Mouse (Mus musculus) erythroblast, adult 5-6 weeks (primary cell): Measurements from ENCODE around the gene Slc9a3r1. TPM values are rescaled to one million over a fixed set of nuclear protein-coding genes. Genes with fewer than 3 reads are reported as not detected.

Experiments used
- ATAC-seq: replicated peaks from 2 replicates; pipeline ENCODE4 v1.8.0; 2016; ENCODE audit warnings: moderate number of reproducible peaks, mild to moderate bottlenecking, moderate TSS enrichment, inconsistent platforms; ENCODE audit not compliant: poor library complexity, low FRiP score, severe bottlenecking
- total RNA-seq, 2 experiments: library from RNA; stranded (forward) in 1 of 2; stranded (reverse) in 1 of 2; fragments of 150-400 nt in 1 of 2; fragments of 200-764, 138-1000 nt in 1 of 2; gene quantifications; 2 replicates each; pipeline versions ENCODE4 v1.2.3 to v1.2.4; 2015 to 2017; ENCODE audit warnings: low replicate concordance in 2 of 2

Slc9a3r1 gene
- total RNA-seq, 2 experiments from 2014 or later: 19.1 to 22.5 TPM

DNA sequence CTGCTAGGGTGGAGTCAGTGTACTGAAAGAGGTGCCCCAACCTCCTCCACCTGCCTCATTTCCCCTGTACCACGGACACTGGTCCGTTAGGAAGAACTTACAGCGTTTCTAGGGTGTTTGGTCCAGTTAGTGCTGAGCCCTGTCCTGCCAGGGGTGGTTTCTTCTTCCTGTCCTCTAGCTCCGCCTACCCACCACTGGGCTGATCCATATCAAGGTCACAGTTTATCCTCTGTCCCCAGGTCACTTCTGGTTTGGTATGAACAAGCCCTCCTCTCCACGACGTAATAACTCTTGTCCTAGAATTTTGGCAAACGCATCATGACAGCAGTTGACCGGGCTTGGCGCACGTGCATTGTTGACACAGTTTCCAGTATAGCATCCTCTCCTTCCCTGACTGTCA lies 56.5 kb downstream of the Slc9a3r1 start:
- ATAC-seq: no peak

DNA sequence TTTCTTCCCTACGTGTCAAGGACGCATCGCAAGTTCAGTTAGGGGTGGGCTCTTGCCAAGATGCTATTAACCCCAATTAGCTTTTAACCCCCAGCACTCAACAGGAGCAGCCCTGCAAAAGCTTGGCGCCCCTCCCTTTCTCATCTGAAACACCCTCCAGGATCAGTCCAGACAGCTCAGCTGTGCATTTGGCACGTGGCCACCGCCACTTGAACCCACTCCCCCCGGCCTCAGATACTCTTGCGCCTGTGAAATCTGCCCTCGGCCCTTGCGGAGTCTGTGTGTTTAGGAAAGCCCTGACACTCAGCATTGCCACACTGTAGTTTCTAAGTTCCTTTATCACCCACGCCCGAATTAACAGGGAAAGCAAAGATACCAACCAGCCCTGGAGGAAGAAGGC lies 58.9 kb downstream of the Slc9a3r1 start:
- ATAC-seq: no peak

DNA sequence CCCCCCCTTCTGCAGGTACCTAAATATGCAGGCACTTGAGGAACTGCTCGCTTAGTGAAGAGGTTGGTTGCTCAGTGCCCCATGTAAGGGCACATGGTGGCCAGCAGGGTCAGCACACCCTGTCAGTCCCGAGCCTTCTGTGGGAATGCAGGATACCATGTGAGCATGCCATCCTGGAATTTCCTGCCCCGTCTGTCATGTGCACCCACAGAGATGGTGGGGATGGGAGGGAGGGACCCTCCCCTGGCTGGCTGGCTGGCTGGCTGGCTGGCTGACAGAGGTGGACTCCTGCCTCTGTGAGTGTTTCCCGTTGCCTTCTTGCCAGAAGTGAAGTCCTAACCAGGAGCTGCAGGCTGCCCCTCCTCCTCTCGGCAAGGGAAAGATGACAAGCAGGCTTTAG lies 59.4 kb downstream of the Slc9a3r1 start:
- no peak for ATAC-seq

DNA sequence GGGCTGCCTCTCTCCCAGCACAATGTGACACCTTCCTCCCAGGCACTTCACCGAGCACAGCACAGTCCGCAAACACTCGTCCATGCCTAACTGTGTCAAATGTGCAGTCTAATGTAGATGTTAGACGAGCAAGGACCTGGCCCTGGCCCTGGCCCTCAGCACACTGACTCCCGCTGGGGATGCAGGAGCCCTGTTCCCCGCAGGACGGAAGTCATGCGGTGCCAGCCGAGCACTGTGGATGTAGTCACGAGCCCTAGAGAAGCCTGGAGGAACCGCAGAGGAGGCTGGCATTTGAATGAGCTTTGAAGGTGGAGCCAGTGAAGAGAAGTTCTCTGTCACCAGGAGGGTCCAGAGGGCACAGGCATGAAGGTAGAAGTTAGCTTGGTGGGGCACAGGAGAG lies 60.3 kb downstream of the Slc9a3r1 start:
- no peak for ATAC-seq

DNA sequence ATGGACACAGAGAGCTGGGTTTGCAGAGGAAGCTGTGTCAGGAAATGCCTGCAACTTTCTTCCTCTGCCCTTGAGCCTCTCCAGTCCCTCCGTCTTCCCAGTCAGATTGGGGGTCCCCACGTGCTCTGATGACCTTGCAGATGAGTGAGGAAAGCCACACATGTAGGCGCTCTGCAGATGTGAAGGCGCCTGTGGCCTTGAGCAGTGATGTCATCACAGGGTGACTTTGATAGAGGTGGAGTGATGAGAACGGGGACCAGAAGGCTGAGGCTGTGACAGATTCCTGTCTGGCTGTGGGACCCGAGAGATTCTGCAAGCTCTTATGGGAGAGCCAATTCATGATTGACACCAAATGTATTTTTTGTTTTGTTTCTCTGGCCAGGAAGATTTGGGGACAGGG lies 60.7 kb downstream of the Slc9a3r1 start:
- ATAC-seq: no peak

DNA sequence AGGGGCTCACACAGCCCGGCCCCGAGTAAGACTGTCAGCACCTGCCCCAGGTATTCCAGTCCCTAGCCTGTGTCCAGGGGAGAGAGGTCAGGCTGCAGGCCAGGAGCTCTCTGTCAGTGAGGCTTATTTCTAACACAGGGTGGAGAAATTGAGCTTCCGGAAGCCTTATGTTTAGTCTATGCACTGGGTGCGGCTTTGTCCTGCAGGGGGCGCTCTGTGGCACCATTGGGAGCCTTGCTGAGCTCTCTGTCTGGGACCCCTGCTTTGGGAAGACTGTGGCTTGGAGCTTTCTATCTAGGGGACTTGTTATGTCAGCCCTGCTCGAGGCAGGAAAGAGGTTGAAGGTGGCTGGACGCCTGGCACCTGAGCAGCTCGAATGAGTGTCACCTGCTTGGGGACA lies 61.7 kb downstream of the Slc9a3r1 start:
- no peak for ATAC-seq

DNA sequence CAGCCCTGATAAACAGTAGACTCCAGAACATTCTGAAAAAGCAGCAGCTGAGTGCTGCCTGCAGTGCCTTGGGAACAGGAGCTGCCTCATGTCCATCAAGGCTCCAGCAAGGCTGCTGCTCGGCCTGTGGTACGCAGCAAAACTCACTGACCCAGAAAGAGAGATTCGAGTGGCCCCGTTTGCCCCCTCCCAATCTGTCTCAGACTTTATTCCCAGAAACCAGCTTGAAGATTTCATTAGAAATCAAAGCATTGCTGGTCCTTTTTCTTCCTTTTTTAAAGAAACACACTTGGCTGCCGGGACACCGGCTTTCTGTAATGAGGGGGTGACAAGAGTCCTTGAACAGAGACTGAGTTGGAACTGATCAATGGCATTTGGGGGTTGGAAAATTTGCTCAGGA lies 62.2 kb downstream of the Slc9a3r1 start:
- ATAC-seq: no peak

DNA sequence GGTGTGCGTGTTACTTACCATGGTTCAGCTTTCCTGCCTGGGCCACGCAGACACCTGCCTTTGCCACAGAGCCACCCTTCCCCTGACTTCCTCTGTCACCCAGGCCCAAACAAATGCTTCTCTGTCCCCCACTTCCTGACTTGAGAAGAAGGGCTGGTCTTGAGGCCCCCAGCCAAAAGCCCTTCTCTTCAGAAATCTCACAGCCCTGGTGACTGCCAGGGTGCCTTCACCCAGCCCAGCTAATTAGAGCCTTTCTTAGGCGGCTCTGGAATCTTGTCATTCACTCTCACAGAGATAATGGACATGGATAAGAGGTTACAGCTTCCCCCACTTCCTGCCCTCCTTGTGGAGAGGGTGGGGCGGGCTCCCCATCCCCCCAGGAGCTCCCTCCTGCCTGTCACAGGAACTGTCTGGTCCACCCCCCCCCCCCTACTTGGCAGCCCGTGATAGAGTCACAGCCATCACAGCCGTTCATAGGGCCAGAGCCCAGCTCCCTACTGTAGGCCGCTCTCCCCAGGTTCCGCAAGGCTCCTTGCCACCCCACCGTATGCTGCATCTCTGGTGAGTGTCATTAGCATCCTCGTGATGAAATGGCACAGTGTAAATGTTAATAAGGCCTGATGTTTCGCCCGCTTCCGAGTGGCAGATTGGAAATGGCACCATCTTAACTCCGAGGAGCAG lies 63.8 kb downstream of the Slc9a3r1 start:
- ATAC-seq: no peak

DNA sequence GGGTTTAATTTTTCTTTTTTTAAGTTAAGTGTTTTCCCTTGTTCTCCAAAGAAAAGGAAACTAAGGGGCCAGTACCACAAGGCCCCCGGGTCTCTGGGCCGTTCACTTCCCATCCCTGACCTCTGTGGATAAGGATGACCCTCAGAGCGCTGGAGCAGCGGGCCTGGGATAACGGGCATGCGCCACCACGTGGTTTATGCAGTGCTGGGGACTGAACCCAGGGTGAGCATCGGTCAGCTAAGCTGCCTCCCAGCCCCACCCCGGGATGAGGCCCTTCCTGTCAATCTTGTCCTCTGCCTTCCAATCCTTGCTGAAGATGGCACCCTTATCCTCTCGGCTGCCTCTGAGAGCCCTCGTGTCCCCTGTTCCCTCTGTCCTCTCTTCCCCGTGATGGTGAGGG lies 64.5 kb downstream of the Slc9a3r1 start:
- ATAC-seq: no peak

DNA sequence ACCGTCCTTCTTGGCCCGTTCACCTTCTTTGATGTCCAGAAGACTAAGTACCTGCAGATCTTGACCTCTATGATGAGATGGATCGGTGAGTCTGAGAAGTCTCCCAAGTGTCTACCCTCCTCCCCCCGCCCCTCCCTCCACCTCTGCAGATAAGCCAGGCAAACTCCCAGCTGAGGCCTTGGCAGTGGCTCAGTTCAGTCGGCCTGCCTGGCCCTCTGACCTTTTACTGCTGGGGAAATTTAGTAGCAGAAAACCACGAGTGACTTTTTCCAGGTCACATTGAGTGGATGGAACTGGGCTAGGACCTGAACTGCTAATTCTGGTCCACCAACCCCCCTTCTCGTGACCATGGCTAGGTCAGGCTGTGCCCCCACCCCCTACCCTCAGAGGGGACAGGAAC lies 65.3 kb downstream of the Slc9a3r1 start:
- no peak for ATAC-seq

DNA sequence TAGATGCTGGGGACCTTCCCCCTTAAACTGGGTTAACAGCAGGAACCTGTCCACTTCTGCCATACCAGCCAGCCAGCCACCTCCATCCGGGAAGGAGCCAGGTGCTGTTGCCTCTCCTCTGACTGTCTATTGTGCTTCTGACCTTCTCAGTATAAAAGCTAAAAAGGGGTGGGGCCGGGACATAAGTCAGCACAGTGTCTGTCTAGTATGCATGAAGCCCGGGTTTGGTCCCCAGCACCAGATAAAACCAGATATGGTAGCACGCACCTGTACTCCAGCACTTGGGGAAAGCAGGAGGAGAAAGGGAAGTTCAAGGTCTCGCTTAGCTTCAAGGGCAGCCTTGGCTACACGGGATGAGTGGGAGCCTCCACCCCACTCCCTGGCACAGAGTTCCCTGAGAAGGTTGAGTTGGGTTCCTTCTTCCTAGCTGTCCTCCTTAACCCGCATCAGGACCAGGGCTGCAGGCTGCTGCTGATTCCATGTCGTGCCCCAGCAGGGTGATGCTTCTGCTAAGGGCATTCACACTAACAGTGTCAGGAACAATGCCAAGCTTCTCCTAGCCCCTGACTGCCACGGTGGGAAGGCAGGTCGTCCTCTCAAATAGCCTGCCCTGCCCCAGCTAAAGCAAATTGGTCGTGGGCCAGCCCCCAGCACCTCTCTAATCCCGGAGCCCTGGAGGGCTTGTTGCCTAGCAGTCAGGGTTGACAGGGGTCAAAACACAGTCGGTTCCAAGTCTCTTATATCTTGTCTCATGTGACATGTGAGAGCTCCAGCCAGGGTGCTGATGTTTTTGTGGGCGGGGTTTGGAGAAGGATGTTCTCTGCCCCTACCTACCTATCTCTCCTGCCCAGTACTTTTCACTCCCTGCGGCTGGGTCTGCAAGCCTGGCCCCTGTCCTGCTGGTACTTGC lies 66.1 kb downstream of the Slc9a3r1 start:
- ATAC-seq: no peak

Other genes starting within 250 kb of the Slc9a3r1 start
- gene Cd300lb, start 229.0 kb upstream of the Slc9a3r1 start, total RNA-seq (2015; ENCODE audit: low replicate concordance): 9.2 and 20.9 TPM in 2 replicates
- 9.6 and 14.8 TPM in 2 replicates for gene Cd300lb, start 229.0 kb upstream of the Slc9a3r1 start, total RNA-seq (2017; ENCODE audit: low replicate concordance)
- gene Cd300c, start 194.2 kb upstream of the Slc9a3r1 start, total RNA-seq (2015; ENCODE audit: low replicate concordance): not detected in 2 replicates
- 0.60 and 2.2 TPM in 2 replicates for gene Cd300c, start 194.2 kb upstream of the Slc9a3r1 start, total RNA-seq (2017; ENCODE audit: low replicate concordance)
- gene Cd300ld, start 173.4 kb upstream of the Slc9a3r1 start, total RNA-seq (2015; ENCODE audit: low replicate concordance): 5.2 and 9.2 TPM in 2 replicates
- gene Cd300ld, start 173.4 kb upstream of the Slc9a3r1 start, total RNA-seq (2017; ENCODE audit: low replicate concordance): 3.1 and 5.4 TPM in 2 replicates
- gene Cd300c2, start 161.5 kb upstream of the Slc9a3r1 start, total RNA-seq (2015; ENCODE audit: low replicate concordance): 1.5 and 2.3 TPM in 2 replicates
- 1.8 and 3.4 TPM in 2 replicates for gene Cd300c2, start 161.5 kb upstream of the Slc9a3r1 start, total RNA-seq (2017; ENCODE audit: low replicate concordance)
- not detected in 2 replicates for gene Cd300ld2, start 147.1 kb upstream of the Slc9a3r1 start, total RNA-seq (2015; ENCODE audit: low replicate concordance)
- gene Cd300ld2, start 147.1 kb upstream of the Slc9a3r1 start, total RNA-seq (2017; ENCODE audit: low replicate concordance): not detected in 2 replicates
- gene Cd300ld4, start 136.3 kb upstream of the Slc9a3r1 start, total RNA-seq (2015; ENCODE audit: low replicate concordance): 1.7 TPM in 1 of 2 replicates, not detected in the other
- gene Cd300ld4, start 136.3 kb upstream of the Slc9a3r1 start, total RNA-seq (2017; ENCODE audit: low replicate concordance): 2.1 TPM in 1 of 2 replicates, not detected in the other
- gene Cd300ld5, start 125.6 kb upstream of the Slc9a3r1 start, total RNA-seq (2015; ENCODE audit: low replicate concordance): 1.7 TPM in 1 of 2 replicates, not detected in the other
- not detected in 2 replicates for gene Cd300ld5, start 125.6 kb upstream of the Slc9a3r1 start, total RNA-seq (2017; ENCODE audit: low replicate concordance)
- gene Cd300ld3, start 114.9 kb upstream of the Slc9a3r1 start, total RNA-seq (2015; ENCODE audit: low replicate concordance): 1.7 and 27.2 TPM in 2 replicates
- 13.0 TPM in 1 of 2 replicates, not detected in the other for gene Cd300ld3, start 114.9 kb upstream of the Slc9a3r1 start, total RNA-seq (2017; ENCODE audit: low replicate concordance)
- 2.3 and 2.7 TPM in 2 replicates for gene Cd300e, start 101.2 kb upstream of the Slc9a3r1 start, total RNA-seq (2015; ENCODE audit: low replicate concordance)
- gene Cd300e, start 101.2 kb upstream of the Slc9a3r1 start, total RNA-seq (2017; ENCODE audit: low replicate concordance): 0.42 and 0.43 TPM in 2 replicates
- gene Rab37, start 71.9 kb upstream of the Slc9a3r1 start, total RNA-seq (2015; ENCODE audit: low replicate concordance): 4.8 and 7.5 TPM in 2 replicates
- 3.8 and 4.3 TPM in 2 replicates for gene Rab37, start 71.9 kb upstream of the Slc9a3r1 start, total RNA-seq (2017; ENCODE audit: low replicate concordance)
- gene Cd300lf, start 29.3 kb upstream of the Slc9a3r1 start, total RNA-seq (2015; ENCODE audit: low replicate concordance): 6.3 and 17.3 TPM in 2 replicates
- gene Cd300lf, start 29.3 kb upstream of the Slc9a3r1 start, total RNA-seq (2017; ENCODE audit: low replicate concordance): 11.3 and 13.7 TPM in 2 replicates
- gene Tmem104, start 24.1 kb downstream of the Slc9a3r1 start, total RNA-seq (2015; ENCODE audit: low replicate concordance): 4.6 and 5.2 TPM in 2 replicates
- 0.85 and 1.5 TPM in 2 replicates for gene Tmem104, start 24.1 kb downstream of the Slc9a3r1 start, total RNA-seq (2017; ENCODE audit: low replicate concordance)
- 3.1 and 8.8 TPM in 2 replicates for gene Nat9, start 24.5 kb downstream of the Slc9a3r1 start, total RNA-seq (2015; ENCODE audit: low replicate concordance)
- gene Nat9, start 24.5 kb downstream of the Slc9a3r1 start, total RNA-seq (2017; ENCODE audit: low replicate concordance): 8.8 and 10.5 TPM in 2 replicates
- not detected in 2 replicates for gene Grin2c, start 103.9 kb downstream of the Slc9a3r1 start, total RNA-seq (2015; ENCODE audit: low replicate concordance)
- not detected in 2 replicates for gene Grin2c, start 103.9 kb downstream of the Slc9a3r1 start, total RNA-seq (2017; ENCODE audit: low replicate concordance)
- 4.2 TPM in 1 of 2 replicates, not detected in the other for gene Fdxr, start 113.7 kb downstream of the Slc9a3r1 start, total RNA-seq (2015; ENCODE audit: low replicate concordance)
- 2.9 TPM in 1 of 2 replicates, not detected in the other for gene Fdxr, start 113.7 kb downstream of the Slc9a3r1 start, total RNA-seq (2017; ENCODE audit: low replicate concordance)
- gene Fads6, start 134.3 kb downstream of the Slc9a3r1 start, total RNA-seq (2015; ENCODE audit: low replicate concordance): 0.21 TPM in 1 of 2 replicates, not detected in the other
- 0.26 and 0.84 TPM in 2 replicates for gene Fads6, start 134.3 kb downstream of the Slc9a3r1 start, total RNA-seq (2017; ENCODE audit: low replicate concordance)
- gene Otop2, start 143.8 kb downstream of the Slc9a3r1 start, total RNA-seq (2015; ENCODE audit: low replicate concordance): not detected in 2 replicates
- gene Otop2, start 143.8 kb downstream of the Slc9a3r1 start, total RNA-seq (2017; ENCODE audit: low replicate concordance): not detected in 2 replicates
- not detected in 2 replicates for gene Ush1g, start 158.7 kb downstream of the Slc9a3r1 start, total RNA-seq (2015; ENCODE audit: low replicate concordance)
- gene Ush1g, start 158.7 kb downstream of the Slc9a3r1 start, total RNA-seq (2017; ENCODE audit: low replicate concordance): not detected in 2 replicates
- gene Otop3, start 171.4 kb downstream of the Slc9a3r1 start, total RNA-seq (2015; ENCODE audit: low replicate concordance): not detected in 2 replicates
- gene Otop3, start 171.4 kb downstream of the Slc9a3r1 start, total RNA-seq (2017; ENCODE audit: low replicate concordance): not detected in 2 replicates
- 1.2 and 5.2 TPM in 2 replicates for gene Hid1, start 204.4 kb downstream of the Slc9a3r1 start, total RNA-seq (2015; ENCODE audit: low replicate concordance)
- 0.26 TPM in 1 of 2 replicates, not detected in the other for gene Hid1, start 204.4 kb downstream of the Slc9a3r1 start, total RNA-seq (2017; ENCODE audit: low replicate concordance)
- gene Cdr2l, start 218.6 kb downstream of the Slc9a3r1 start, total RNA-seq (2015; ENCODE audit: low replicate concordance): not detected in 2 replicates
- gene Cdr2l, start 218.6 kb downstream of the Slc9a3r1 start, total RNA-seq (2017; ENCODE audit: low replicate concordance): not detected in 2 replicates
- 19.2 and 34.4 TPM in 2 replicates for gene Mrpl58, start 240.4 kb downstream of the Slc9a3r1 start, total RNA-seq (2015; ENCODE audit: low replicate concordance)
- gene Mrpl58, start 240.4 kb downstream of the Slc9a3r1 start, total RNA-seq (2017; ENCODE audit: low replicate concordance): 18.0 and 23.0 TPM in 2 replicates